ENCODE assay signal across 8 mouse cellular contexts in genomic region chr7:24628685-24629610, GRCm38 (mm10). TPM values are rescaled to one million over a fixed set of nuclear protein-coding genes. Genes with fewer than 3 reads are reported as not detected.
DNase-seq lines count a peak whose midpoint lies in the region; ATAC-seq and TF ChIP-seq lines count a peak whose summit lies in the region.

No protein-coding gene starts in this region.

- no peaks in the 10 kb centered on the region for H3K9me3 ChIP-seq in heart, postnatal 0 days (replicated peaks; ENCODE audit: control insufficient read depth, low read length)

- H3K9ac ChIP-seq in heart, postnatal 0 days (replicated peaks; ENCODE audit: low read depth, low read length), result 0 out of 2 replicates have a peak overlapping the region, but pooled peaks have one; percentile 13

- peak; percentile 69 for ATAC-seq in erythroid progenitor cell, adult 5-6 weeks (replicated peaks; ENCODE audit: low FRiP score, poor library complexity, severe bottlenecking)
- ATAC-seq in heart, postnatal 0 days (ENCODE audit: insufficient read depth, low read depth), result peak; percentile 89

- no peaks in the 10 kb centered on the region for H3K27me3 ChIP-seq in heart, postnatal 0 days (ENCODE audit: control insufficient read depth, insufficient read depth, low read length)

- H3K27ac ChIP-seq in heart, postnatal 0 days (ENCODE audit: low read depth), result no peak overlapping the region

- TF ChIP-seq CTCF in heart, postnatal 0 days (IDR thresholded peaks at IDR 0.05; ENCODE audit: low read depth), result no peak

- H3K4me2 ChIP-seq in heart, postnatal 0 days (ENCODE audit: low read depth, low read length), result peak overlapping the region; percentile 52

- TF ChIP-seq EP300 in heart, postnatal 0 days (IDR thresholded peaks at IDR 0.05; ENCODE audit: low read depth), result no peak

- peak overlapping the region; percentile 26 for H3K4me3 ChIP-seq in heart, postnatal 0 days (ENCODE audit: low read depth, low read length)

- peak; percentile 80 for DNase-seq in CD4-positive, CD25-positive, alpha-beta regulatory T cell, adult 2 months (ENCODE audit: low read depth, low spot score)
- DNase-seq in adrenal gland, postnatal 4 days (ENCODE audit: low spot score in 2 of 2), result peak; percentile 51 to 72
- DNase-seq in heart, postnatal 0 days (ENCODE audit: low spot score), result peak; percentile 47
- DNase-seq in kidney, postnatal 25 days, result peak; percentile 89 to 92
- DNase-seq in lung, postnatal 14 days, result peak; percentile 84
- DNase-seq in ovary, postnatal 36 days (ENCODE audit: low spot score), result peak; percentile 86
- peak; percentile 84 for DNase-seq in thymus, postnatal 25 days

- no peaks in the 10 kb centered on the region for H3K36me3 ChIP-seq in heart, postnatal 0 days (replicated peaks; ENCODE audit: control insufficient read depth, insufficient read depth, low read length)

- WGBS in heart, postnatal 0 days, result 10% methylated on average over 31 of the region's 33 CpGs

- peaks cover 3% of the 10 kb centered on the region; the same call in 1 of the 2 replicates for H3K4me1 ChIP-seq in heart, postnatal 0 days (ENCODE audit: control insufficient read depth, insufficient read depth)

RNA-seq across cellular contexts. Expression of gene Lypd3, which starts 7.4 kb away (rescaled TPM):
- total RNA-seq in adrenal gland, postnatal 4 days (2021), result 1 to 10 TPM in 1 of 2 experiments, under 1 TPM in 1; 0.70 to 1.5 TPM
- not detected in 2 replicates for total RNA-seq in erythroid progenitor cell, adult 5-6 weeks (2015; ENCODE audit: low replicate concordance)
- total RNA-seq in erythroid progenitor cell, adult 5-6 weeks (2017; ENCODE audit: low replicate concordance), result not detected in 2 replicates
- total RNA-seq in heart, postnatal 0 days (2014; rRNA removed; ENCODE audit: low replicate concordance), result not detected in 2 replicates
- polyA plus RNA-seq in heart, postnatal 0 days (2015; fragmentation: Nextera tagmentation; extraction: Ambion mirVana), result not detected in 2 replicates

RNA-seq across cellular contexts. Expression of gene Phldb3, which starts 18.4 kb away (rescaled TPM):
- total RNA-seq in adrenal gland, postnatal 4 days (2021), result 1 to 10 TPM; 6.5 to 6.9 TPM
- total RNA-seq in erythroid progenitor cell, adult 5-6 weeks (2015; ENCODE audit: low replicate concordance), result not detected in 2 replicates
- 0.64 and 7.0 TPM in 2 replicates for total RNA-seq in erythroid progenitor cell, adult 5-6 weeks (2017; ENCODE audit: low replicate concordance)
- not detected in 2 replicates for total RNA-seq in heart, postnatal 0 days (2014; rRNA removed; ENCODE audit: low replicate concordance)
- not detected in 2 replicates for polyA plus RNA-seq in heart, postnatal 0 days (2015; fragmentation: Nextera tagmentation; extraction: Ambion mirVana)

RNA-seq across cellular contexts. Expression of gene Zfp575, which starts 41.5 kb away (rescaled TPM):
- 1 to 10 TPM; 1.8 to 2.0 TPM for total RNA-seq in adrenal gland, postnatal 4 days (2021)
- total RNA-seq in erythroid progenitor cell, adult 5-6 weeks (2015; ENCODE audit: low replicate concordance), result not detected in 2 replicates
- total RNA-seq in erythroid progenitor cell, adult 5-6 weeks (2017; ENCODE audit: low replicate concordance), result 0.26 TPM in 1 of 2 replicates, not detected in the other
- total RNA-seq in heart, postnatal 0 days (2014; rRNA removed; ENCODE audit: low replicate concordance), result 0.04 TPM in 1 of 2 replicates, not detected in the other
- 0.58 and 0.67 TPM in 2 replicates for polyA plus RNA-seq in heart, postnatal 0 days (2015; fragmentation: Nextera tagmentation; extraction: Ambion mirVana)

RNA-seq across cellular contexts. Expression of gene Ethe1, which starts 41.6 kb away (rescaled TPM):
- total RNA-seq in adrenal gland, postnatal 4 days (2021), result 10 to 100 TPM; 17.7 to 20.4 TPM
- 11.2 and 11.3 TPM in 2 replicates for total RNA-seq in erythroid progenitor cell, adult 5-6 weeks (2015; ENCODE audit: low replicate concordance)
- total RNA-seq in erythroid progenitor cell, adult 5-6 weeks (2017; ENCODE audit: low replicate concordance), result 6.8 and 9.2 TPM in 2 replicates
- 21.2 and 42.2 TPM in 2 replicates for total RNA-seq in heart, postnatal 0 days (2014; rRNA removed; ENCODE audit: low replicate concordance)
- 21.5 and 23.1 TPM in 2 replicates for polyA plus RNA-seq in heart, postnatal 0 days (2015; fragmentation: Nextera tagmentation; extraction: Ambion mirVana)

RNA-seq across cellular contexts. Expression of gene Tex101, which starts 47.5 kb away (rescaled TPM):
- total RNA-seq in adrenal gland, postnatal 4 days (2021), result not detected
- not detected in 2 replicates for total RNA-seq in erythroid progenitor cell, adult 5-6 weeks (2015; ENCODE audit: low replicate concordance)
- total RNA-seq in erythroid progenitor cell, adult 5-6 weeks (2017; ENCODE audit: low replicate concordance), result not detected in 2 replicates
- total RNA-seq in heart, postnatal 0 days (2014; rRNA removed; ENCODE audit: low replicate concordance), result not detected in 2 replicates
- polyA plus RNA-seq in heart, postnatal 0 days (2015; fragmentation: Nextera tagmentation; extraction: Ambion mirVana), result not detected in 2 replicates
